Mouse (Mus musculus) heart, embryonic 12.5 days (tissue): ENCODE data around the gene Gm20388. TPM values are rescaled to one million over a fixed set of nuclear protein-coding genes. Genes with fewer than 3 reads are reported as not detected.
"Not testable (repeated sequence)": the region's sequence is repeated elsewhere in the genome, so short reads cannot be mapped to it uniquely, and the experiment has no call there.

Experiments
- ATAC-seq: fragments of 200-750 bp; cut with Nextera tagmentation; 2 replicates; pipeline ENCODE4 v1.8.0; 2017; ENCODE audit warnings: moderate TSS enrichment, moderate library complexity; ENCODE audit not compliant: insufficient number of reproducible peaks, low FRiP score
- H3K27ac ChIP-seq: fragments of 300-500 bp; sonication (generic); 2 replicates; pipeline ENCODE4 v1.5.1; 2016; ENCODE audit warnings: mild to moderate bottlenecking, moderate library complexity; ENCODE audit not compliant: poor library complexity, severe bottlenecking
- H3K27me3 ChIP-seq: fragments of 300-500 bp; sonication (generic); replicated peaks from 2 replicates; pipeline ENCODE4 v1.6.1; 2016; ENCODE audit warnings: mild to moderate bottlenecking, moderate library complexity
- H3K36me3 ChIP-seq: fragments of 300-500 bp; sonication (generic); 2 replicates; pipeline ENCODE4 v1.6.1; 2016; ENCODE audit warnings: mild to moderate bottlenecking, moderate library complexity
- H3K4me1 ChIP-seq: fragments of 300-500 bp; sonication (generic); replicated peaks from 2 replicates; pipeline ENCODE4 v1.6.1; 2016; ENCODE audit warnings: mild to moderate bottlenecking
- H3K4me2 ChIP-seq: fragments of 300-500 bp; sonication (generic); 2 replicates; pipeline ENCODE4 v1.6.1; 2016; ENCODE audit warnings: mild to moderate bottlenecking, moderate library complexity
- H3K4me3 ChIP-seq: fragments of 300-500 bp; sonication (generic); 2 replicates; pipeline ENCODE4 v1.5.1; 2016; ENCODE audit warnings: mild to moderate bottlenecking
- H3K9ac ChIP-seq: fragments of 300-500 bp; sonication (generic); 2 replicates; pipeline ENCODE4 v1.6.1; 2016; ENCODE audit warnings: mild to moderate bottlenecking, moderate library complexity
- H3K9me3 ChIP-seq: fragments of 300-500 bp; sonication (generic); replicated peaks from 2 replicates; pipeline ENCODE4 v1.6.1; 2016; ENCODE audit warnings: mild to moderate bottlenecking, moderate library complexity
- WGBS: fragments of 180-500 bp; shearing (Covaris S2); methylation state at CpG from one replicate; pipeline ENCODE4 v1.1.7; 2016; 5-methylcytosine and 5-hydroxymethylcytosine counted together
- polyA plus RNA-seq: library from polyadenylated mRNA; unstranded; fragments of >200 nt; fragmentation: Nextera tagmentation; extraction: Ambion mirVana; gene quantifications from 2 replicates; pipeline ENCODE4 v1.2.1, GENCODE M21; 2016

Gene Gm20388
- polyA plus RNA-seq, 1 experiment from 2014 or later: not detected

- H3K27me3 ChIP-seq: no peaks in the 10 kb centered on the region
- H3K36me3 ChIP-seq: no peaks in the 10 kb centered on the region
- H3K9me3 ChIP-seq: no peaks in the 10 kb centered on the region
- H3K27ac ChIP-seq: peak overlapping the region; percentile 6; the same call in 1 of the 2 replicates
- H3K9ac ChIP-seq: peak overlapping the region; percentile 69
- peaks cover 35% of the 10 kb centered on the region for H3K4me1 ChIP-seq
- H3K4me2 ChIP-seq: peak overlapping the region; percentile 73
- peak; percentile 92 for ATAC-seq
- WGBS: 1% methylated on average over 41 of the region's 41 CpGs
- H3K4me3 ChIP-seq: peak overlapping the region; percentile 54
Measured at GRCm38 (mm10) chr8:123442871-123443575, 3532.4 kb downstream of the Gm20388 start.

- ATAC-seq: no peak
- Histone ChIP-seq H3K9me3 (no peaks in the 10 kb centered on the region), H3K9ac (peak overlapping the region; percentile 69), H3K27ac (no peak overlapping the region), H3K36me3 (no peaks in the 10 kb centered on the region), H3K4me1 (peaks cover 35% of the 10 kb centered on the region), H3K4me3 (peak overlapping the region; percentile 54), H3K27me3 (no peaks in the 10 kb centered on the region), H3K4me2 (peak overlapping the region; percentile 73)
- WGBS: 36% methylated on average over 4 of the region's 4 CpGs
Measured at GRCm38 (mm10) chr8:123443576-123443921, 3532.9 kb downstream of the Gm20388 start.

DNA sequence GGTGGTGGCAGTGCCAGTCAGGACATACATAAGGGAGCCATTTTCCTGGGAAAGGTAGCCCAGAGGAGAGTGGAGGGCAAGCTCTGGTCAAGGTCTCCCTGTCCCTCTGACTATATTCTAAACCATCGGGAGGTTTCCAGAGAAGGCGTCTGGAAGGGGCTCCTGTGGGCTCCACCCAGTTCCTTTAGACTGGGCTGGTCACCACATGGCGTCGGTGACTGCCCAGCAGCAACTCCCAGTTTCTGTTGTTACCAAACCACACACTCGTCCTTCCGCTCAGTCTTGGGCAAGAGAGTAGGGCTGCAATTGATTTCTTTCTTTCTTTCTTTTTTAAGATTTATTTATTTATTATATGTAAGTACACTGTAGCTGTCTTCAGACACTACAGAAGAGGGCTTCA, 3533.5 kb downstream of the Gm20388 start:
- Histone ChIP-seq H3K4me3 (no peak overlapping the region), H3K9me3 (no peaks in the 10 kb centered on the region), H3K9ac (no peak overlapping the region), H3K4me1 (peaks cover 35% of the 10 kb centered on the region), H3K4me2 (peak overlapping the region; percentile 73), H3K36me3 (peaks cover 1% of the 10 kb centered on the region; the same call in 1 of the 2 replicates), H3K27me3 (no peaks in the 10 kb centered on the region), H3K27ac (no peak overlapping the region)
- ATAC-seq: no peak
- WGBS: 84% methylated on average over 6 of the region's 6 CpGs

- Histone ChIP-seq H3K9me3 (no peaks in the 10 kb centered on the region), H3K9ac (no peak overlapping the region), H3K4me3 (no peak overlapping the region), H3K27me3 (no peaks in the 10 kb centered on the region), H3K27ac (peak overlapping the region; percentile 42; the same call in 1 of the 2 replicates), H3K36me3 (peaks cover 13% of the 10 kb centered on the region; the same call in 1 of the 2 replicates), H3K4me2 (no peak overlapping the region), H3K4me1 (peaks cover 35% of the 10 kb centered on the region)
- no peak for ATAC-seq
- 75% methylated on average over 10 of the region's 10 CpGs for WGBS
Measured at GRCm38 (mm10) chr8:123445981-123446380, 3535.3 kb downstream of the Gm20388 start.

DNA sequence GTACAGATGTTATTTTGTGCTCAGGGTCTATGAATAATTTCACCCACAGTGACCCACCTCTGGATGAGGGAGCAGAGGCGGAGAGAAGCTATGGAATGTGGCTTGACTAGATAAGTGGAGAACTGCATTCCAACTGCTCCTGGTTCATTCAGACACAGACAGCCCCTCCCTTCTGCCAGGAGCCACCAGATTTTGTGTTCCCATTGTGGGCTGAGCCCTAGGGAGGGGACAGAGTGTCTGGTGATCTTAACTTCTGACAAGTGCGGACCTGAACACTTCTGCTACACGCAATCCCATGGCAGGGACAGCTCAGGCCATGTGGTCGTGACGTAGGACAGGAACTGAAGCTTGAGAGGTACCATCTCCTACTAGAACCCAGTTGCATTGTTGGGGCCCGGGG, 3536.2 kb downstream of the Gm20388 start:
- peaks cover 20% of the 10 kb centered on the region; the same call in 1 of the 2 replicates for H3K36me3 ChIP-seq
- ATAC-seq: no peak
- whole genome bisulfite sequencing: 39% methylated on average over 6 of the region's 6 CpGs
- H3K9ac ChIP-seq: no peak overlapping the region
- peaks cover 35% of the 10 kb centered on the region for H3K4me1 ChIP-seq
- H3K27me3 ChIP-seq: no peaks in the 10 kb centered on the region
- peak overlapping the region; percentile 42; the same call in 1 of the 2 replicates for H3K27ac ChIP-seq
- H3K9me3 ChIP-seq: no peaks in the 10 kb centered on the region
- H3K4me3 ChIP-seq: no peak overlapping the region
- no peak overlapping the region for H3K4me2 ChIP-seq

DNA sequence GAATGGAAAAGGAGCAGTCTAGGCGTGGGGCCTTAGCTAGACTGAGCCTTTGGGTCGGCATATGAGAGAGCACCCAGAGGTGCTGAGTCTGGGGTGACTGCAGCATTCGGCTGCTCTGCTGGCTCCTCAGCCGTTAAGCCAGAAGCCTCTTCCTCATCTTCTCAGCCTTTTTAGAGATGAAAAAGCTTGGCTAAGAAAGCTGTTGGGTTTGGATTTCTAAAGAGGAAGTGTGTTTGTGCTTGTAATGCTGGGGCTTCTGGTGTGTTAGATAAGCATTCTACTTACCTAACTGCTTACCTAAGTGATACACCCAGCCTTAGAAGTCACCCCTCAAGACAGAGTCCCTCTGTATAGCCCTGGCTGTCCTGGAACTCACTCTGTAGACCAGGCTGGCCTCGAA, 3540.1 kb downstream of the Gm20388 start:
- no peak overlapping the region for H3K4me2 ChIP-seq
- no peaks in the 10 kb centered on the region for H3K9me3 ChIP-seq
- no peak overlapping the region for H3K27ac ChIP-seq
- H3K36me3 ChIP-seq: peaks cover 56% of the 10 kb centered on the region
- peaks cover 20% of the 10 kb centered on the region for H3K4me1 ChIP-seq
- no peaks in the 10 kb centered on the region for H3K27me3 ChIP-seq
- WGBS: 86% methylated on average over 5 of the region's 5 CpGs
- no peak for ATAC-seq
- H3K4me3 ChIP-seq: no peak overlapping the region
- no peak overlapping the region for H3K9ac ChIP-seq

DNA sequence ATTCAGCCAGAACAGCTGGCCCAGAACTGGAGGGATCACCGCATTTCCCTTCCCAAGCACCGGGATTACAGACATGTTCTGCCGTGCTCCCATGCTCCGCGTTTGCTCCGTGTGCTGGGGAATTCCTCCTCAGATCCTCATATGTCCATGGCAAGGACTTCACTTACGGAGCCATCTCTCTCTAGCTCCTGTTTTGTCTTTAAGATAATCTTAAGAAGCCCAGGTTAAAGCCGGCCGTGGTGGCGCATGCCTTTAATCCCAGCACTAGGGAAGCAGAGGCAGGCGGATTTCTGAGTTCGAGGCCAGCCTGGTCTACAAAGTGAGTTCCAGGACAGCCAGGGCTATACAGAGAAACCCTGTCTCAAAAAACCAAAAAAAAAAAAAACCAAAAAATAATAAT, 3541.1 kb downstream of the Gm20388 start:
- H3K27me3 ChIP-seq, H3K27ac ChIP-seq, H3K9ac ChIP-seq, H3K4me2 ChIP-seq, H3K9me3 ChIP-seq, ATAC-seq, H3K4me3 ChIP-seq: not testable (repeated sequence)
- WGBS: 89% methylated on average over 12 of the region's 12 CpGs
- Histone ChIP-seq H3K4me1 (peaks cover 10% of the 10 kb centered on the region), H3K36me3 (peaks cover 66% of the 10 kb centered on the region)

DNA sequence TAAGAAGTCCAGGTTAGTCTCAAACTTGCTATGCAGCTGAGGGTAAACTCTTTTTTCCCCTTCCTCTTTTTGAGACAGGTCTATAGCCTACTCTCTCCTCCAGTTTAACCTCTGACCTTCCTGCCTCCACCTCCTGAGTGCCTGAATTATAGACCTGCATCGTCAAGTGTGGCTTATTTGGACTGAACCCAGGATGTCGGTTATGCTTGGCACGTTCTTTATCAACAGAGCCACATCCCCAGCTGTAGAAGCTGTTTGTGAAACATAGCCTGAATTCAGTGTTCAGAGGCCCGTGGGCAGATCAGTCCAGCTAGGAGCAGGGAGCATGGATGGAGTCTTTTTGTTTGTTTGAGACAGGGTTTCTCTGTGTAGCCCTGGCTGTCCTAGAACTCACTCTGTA, 3541.5 kb downstream of the Gm20388 start:
- H3K4me1 ChIP-seq: peaks cover 6% of the 10 kb centered on the region
- H3K27me3 ChIP-seq: no peaks in the 10 kb centered on the region
- 73% methylated on average over 4 of the region's 4 CpGs for WGBS
- no peak overlapping the region for H3K9ac ChIP-seq
- H3K4me2 ChIP-seq: no peak overlapping the region
- ATAC-seq: no peak
- peaks cover 70% of the 10 kb centered on the region for H3K36me3 ChIP-seq
- H3K4me3 ChIP-seq: no peak overlapping the region
- H3K9me3 ChIP-seq: no peaks in the 10 kb centered on the region
- H3K27ac ChIP-seq: no peak overlapping the region

DNA sequence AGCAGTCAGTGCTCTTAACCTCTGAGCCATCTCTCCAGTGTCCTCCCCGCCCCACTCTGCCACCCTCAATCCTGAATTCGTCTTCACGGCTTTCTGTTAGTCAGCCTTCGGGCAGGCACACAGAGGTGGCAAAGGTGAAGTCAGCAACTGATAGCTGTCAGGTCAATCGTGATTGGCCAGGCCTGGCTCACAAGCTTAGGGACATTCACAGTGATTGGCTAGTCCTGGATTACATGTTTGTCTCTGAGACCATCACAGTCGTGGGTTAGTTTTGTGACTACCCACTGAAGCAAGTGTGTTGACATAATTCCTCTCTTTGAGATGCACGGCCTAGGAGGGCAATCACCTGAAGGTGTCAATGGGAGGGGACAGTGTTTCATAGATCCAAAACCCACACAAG, 3542.7 kb downstream of the Gm20388 start:
- H3K36me3 ChIP-seq: peaks cover 80% of the 10 kb centered on the region

GRCm38 (mm10) chr8:123453951-123454350, 3543.3 kb downstream of the Gm20388 start:
- Histone ChIP-seq H3K27ac (no peak overlapping the region), H3K27me3 (no peaks in the 10 kb centered on the region), H3K4me3 (no peak overlapping the region), H3K9me3 (no peaks in the 10 kb centered on the region), H3K4me1 (no peaks in the 10 kb centered on the region), H3K4me2 (no peak overlapping the region), H3K36me3 (peaks cover 87% of the 10 kb centered on the region), H3K9ac (no peak overlapping the region)
- 82% methylated on average over 5 of the region's 5 CpGs for WGBS
- ATAC-seq: no peak

More for the DNA sequence above, 3542.7 kb downstream of the Gm20388 start:
- H3K4me1 ChIP-seq: no peaks in the 10 kb centered on the region
- no peak overlapping the region for H3K4me2 ChIP-seq
- no peak overlapping the region for H3K4me3 ChIP-seq
- H3K9me3 ChIP-seq: no peaks in the 10 kb centered on the region
- no peak for ATAC-seq
- no peak overlapping the region for H3K9ac ChIP-seq
- 72% methylated on average over 7 of the region's 7 CpGs for WGBS
- no peak overlapping the region for H3K27ac ChIP-seq
- H3K27me3 ChIP-seq: no peaks in the 10 kb centered on the region

DNA sequence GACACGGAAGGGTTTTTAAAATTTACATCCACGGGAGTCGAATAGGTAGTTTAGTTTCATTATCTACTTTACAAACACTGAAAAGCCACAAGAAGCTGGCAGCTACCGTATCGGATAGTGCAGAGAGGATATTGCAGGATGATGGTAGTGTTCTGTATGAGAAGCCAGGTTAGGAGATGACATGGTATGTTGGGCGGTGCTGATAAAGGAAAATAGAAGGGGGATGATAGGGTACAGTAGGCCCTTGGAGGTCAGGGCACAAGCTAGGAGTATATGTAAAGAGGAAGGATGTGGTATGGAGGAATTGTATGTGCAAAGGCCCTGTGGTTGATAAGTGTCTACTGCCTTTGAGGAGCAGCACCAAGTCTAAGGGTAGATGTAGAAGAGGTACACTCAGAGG, 3543.9 kb downstream of the Gm20388 start:
- no peak for ATAC-seq
- WGBS: 91% methylated on average over 6 of the region's 6 CpGs
- peaks cover 87% of the 10 kb centered on the region for H3K36me3 ChIP-seq

DNA sequence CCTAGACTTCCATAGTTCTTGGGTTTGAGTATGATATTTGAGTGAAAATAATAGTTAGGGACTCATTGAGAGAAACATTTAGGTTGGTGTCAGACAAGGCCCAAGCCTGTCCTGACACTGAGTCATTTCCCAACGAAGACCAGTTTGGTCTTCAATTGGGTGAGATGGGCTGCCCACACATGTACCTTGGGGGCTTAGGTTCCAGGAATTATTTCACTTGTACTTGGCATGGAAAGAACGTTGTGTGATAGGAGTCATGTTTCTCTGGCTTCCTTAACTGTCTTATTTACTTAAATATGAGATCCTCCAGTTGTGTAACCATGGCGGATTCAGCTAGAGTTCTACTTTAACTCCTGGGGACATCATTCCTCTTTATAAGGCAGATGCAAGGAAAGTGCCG, 3553.0 kb downstream of the Gm20388 start:
- Histone ChIP-seq H3K9me3 (no peaks in the 10 kb centered on the region), H3K9ac (no peak overlapping the region), H3K36me3 (peaks cover 52% of the 10 kb centered on the region), H3K4me3 (no peak overlapping the region), H3K4me2 (no peak overlapping the region), H3K4me1 (no peaks in the 10 kb centered on the region), H3K27me3 (no peaks in the 10 kb centered on the region), H3K27ac (no peak overlapping the region)
- ATAC-seq: no peak
- 82% methylated on average over 4 of the region's 4 CpGs for WGBS

More for the DNA sequence above, 3543.9 kb downstream of the Gm20388 start:
- H3K27me3 ChIP-seq: no peaks in the 10 kb centered on the region
- H3K4me3 ChIP-seq: no peak overlapping the region
- no peak overlapping the region for H3K27ac ChIP-seq
- no peaks in the 10 kb centered on the region for H3K9me3 ChIP-seq
- H3K9ac ChIP-seq: no peak overlapping the region
- no peak overlapping the region for H3K4me2 ChIP-seq
- H3K4me1 ChIP-seq: no peaks in the 10 kb centered on the region
